Mouse (Mus musculus) lung, postnatal 0 days (tissue): Measurements from ENCODE around the gene Psmb10.
A peak's percentile ranks its signal among the peaks of the same experiment; 100 is the strongest.

Experiments
- CTCF ChIP-seq: IDR thresholded peaks from 2 replicates; pipeline ENCODE4 v1.5.1; 2016; ENCODE audit warnings: antibody characterized with exemption, mild to moderate bottlenecking
- EP300 ChIP-seq: IDR thresholded peaks from 2 replicates; pipeline ENCODE4 v1.6.1; 2016; ENCODE audit warnings: antibody characterized with exemption, mild to moderate bottlenecking, control low read depth

DNA sequence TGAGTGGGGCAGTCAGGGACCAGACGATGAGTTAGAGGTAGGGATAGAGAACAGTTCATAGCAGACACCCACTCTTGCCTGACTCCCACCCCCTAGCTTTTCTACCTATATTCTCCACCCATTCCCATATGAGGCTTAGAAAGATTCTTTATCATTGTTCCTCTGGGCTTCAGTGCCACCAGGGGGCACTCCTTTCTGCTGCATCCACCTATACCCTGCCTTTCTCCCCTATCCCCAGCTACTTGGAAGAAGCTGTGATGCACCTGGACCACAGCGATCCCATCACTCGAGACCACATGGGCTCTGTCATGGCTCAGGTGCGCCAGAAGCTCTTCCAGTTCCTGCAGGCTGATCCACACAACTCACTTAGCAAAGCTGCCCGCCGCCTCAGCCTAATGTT lies 45.8 kb downstream of the Psmb10 start:
- TF ChIP-seq CTCF: peak; percentile 63
- TF ChIP-seq EP300: no peak
